Mouse (Mus musculus) cerebral cortex, adult 2 months (tissue): ENCODE data around the gene Grm8.

Source experiments
- whole genome bisulfite sequencing: fragments of 180-500 bp; shearing (Covaris S2); methylation state at CpG from one replicate; pipeline ENCODE4 v1.1.7; 2018; 5-methylcytosine and 5-hydroxymethylcytosine counted together

Grm8 gene

DNA sequence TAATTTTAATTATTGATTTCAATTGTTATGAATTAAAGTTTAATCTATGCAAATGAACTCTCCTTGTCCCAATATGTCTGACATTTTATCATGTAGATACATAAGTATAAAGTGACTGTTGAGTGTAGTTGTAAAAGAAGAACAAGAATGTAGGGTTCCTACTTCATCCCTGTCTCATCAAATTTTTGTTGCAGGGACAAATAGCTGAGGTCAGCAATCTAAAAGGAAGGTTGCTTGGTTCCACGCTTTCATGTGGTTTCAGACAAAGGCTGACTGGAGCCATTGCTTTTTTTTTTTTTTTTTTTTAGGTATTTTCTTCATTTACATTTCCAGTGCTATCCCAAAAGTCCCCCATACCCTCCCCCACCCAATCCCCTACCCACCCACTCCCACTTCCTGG, 298.8 kb downstream of the Grm8 start:
- 88% methylated on average over 1 of the region's 1 CpGs for WGBS

- WGBS: 95% methylated on average over 2 of the region's 2 CpGs
Observed at GRCm38 (mm10) chr6:27819735-27820134, 315.2 kb downstream of the Grm8 start.

- WGBS: 61% methylated on average over 5 of the region's 5 CpGs
Observed at GRCm38 (mm10) chr6:27812789-27813188, 322.2 kb downstream of the Grm8 start.

DNA sequence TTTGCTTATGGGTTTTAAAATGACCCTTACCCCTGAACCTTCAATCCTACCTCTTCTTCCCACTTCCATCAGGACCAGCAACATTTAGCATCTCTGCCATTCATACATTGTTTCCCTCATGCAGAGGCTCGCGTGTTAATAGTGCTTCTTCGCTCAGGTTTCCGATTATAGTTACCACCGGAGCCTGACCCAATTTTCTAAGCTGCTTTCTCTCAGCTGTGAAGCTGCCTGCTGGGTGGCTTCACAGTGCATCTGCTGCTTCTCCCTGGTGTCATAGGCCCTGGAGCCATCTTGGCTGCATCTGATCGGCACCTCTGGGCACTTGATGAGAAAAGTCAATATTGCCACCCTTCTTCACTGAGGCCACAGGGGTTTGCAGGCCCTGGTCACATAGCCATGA, 325.0 kb downstream of the Grm8 start:
- WGBS: 43% methylated on average over 6 of the region's 6 CpGs

DNA sequence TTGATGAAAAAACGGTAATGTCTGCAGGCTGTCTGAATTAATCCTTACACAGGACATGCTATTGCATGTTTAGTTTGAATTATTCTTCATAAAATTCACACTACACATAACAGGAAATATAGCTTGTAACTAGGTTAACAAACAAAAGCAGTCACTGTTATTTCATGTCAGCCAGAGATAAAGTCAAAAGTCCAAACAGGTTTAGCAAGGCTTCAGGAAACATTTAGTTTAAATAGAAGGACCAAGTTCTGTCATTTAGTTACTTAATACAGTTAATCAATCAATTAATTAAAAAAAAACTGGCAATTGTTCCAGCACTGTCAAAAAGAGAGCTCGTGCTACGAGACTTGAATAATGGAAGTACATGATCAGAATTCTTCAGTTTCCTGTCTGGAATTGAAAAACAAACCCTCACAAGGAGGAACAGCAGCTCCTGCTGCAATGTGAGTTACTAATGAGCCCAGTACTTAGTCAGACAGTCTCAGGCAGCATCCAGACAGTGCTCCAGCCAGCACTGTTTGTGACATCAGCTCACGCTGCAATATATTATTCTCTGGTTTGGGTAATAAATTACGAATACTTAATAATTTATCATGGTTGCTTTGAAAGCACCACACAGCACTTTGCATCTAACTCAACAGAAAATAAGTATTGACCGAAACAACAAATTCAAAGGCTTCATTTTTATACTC, 334.0 kb downstream of the Grm8 start:
- 76% methylated on average over 6 of the region's 6 CpGs for WGBS

GRCm38 (mm10) chr6:27798735-27799134, 336.2 kb downstream of the Grm8 start:
- 90% methylated on average over 3 of the region's 3 CpGs for whole genome bisulfite sequencing

- WGBS: 47% methylated on average over 3 of the region's 3 CpGs
Observed at GRCm38 (mm10) chr6:27789566-27789965, 345.4 kb downstream of the Grm8 start.

- 33% methylated on average over 4 of the region's 4 CpGs for WGBS
Observed at GRCm38 (mm10) chr6:27789151-27789550, 345.8 kb downstream of the Grm8 start.

GRCm38 (mm10) chr6:27782251-27782650, 352.7 kb downstream of the Grm8 start:
- 33% methylated on average over 1 of the region's 1 CpGs for WGBS

DNA sequence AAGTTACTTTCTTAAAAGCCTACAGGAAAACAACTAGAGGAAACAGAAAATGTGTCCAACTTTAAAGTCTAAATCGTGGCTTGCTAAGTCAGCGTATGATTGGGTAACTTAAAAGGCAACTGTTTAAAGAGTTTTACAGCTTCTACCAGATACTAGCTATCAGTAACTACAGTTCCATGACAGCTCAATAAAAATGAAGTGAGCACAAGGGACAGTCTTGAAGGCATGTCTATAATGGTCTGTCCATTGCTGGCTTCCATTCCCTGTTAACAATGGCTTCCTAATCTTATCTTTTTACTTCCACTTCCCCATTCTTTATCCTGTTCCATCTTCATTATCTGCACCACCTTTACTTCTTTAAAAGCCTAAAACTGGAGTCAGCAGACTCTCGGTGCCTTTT, 353.6 kb downstream of the Grm8 start:
- WGBS: 60% methylated on average over 3 of the region's 3 CpGs

GRCm38 (mm10) chr6:27775646-27776271, 359.2 kb downstream of the Grm8 start:
- 85% methylated on average over 4 of the region's 4 CpGs for WGBS

DNA sequence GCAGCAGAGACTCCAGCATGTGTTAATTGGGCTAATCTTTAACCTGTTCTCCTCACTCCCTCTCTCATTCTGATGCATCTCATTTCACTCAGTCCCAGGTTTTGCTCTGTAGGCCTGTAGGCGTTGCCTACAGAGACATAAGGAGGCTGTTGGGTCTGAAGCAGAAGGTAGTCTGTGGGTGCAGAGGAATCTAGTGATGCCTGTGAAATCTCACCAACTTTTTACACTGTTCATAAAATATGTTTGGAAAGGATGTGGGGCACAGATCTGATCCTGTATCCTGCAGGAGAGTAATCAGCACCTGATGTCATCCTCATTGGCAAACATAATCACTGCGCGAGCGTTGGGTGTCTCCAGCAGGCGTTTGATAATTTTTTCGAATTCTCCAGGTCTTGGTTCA, 372.9 kb downstream of the Grm8 start:
- WGBS: 60% methylated on average over 6 of the region's 6 CpGs

- WGBS: 98% methylated on average over 2 of the region's 2 CpGs
Observed at GRCm38 (mm10) chr6:27753290-27753829, 381.6 kb downstream of the Grm8 start.

DNA sequence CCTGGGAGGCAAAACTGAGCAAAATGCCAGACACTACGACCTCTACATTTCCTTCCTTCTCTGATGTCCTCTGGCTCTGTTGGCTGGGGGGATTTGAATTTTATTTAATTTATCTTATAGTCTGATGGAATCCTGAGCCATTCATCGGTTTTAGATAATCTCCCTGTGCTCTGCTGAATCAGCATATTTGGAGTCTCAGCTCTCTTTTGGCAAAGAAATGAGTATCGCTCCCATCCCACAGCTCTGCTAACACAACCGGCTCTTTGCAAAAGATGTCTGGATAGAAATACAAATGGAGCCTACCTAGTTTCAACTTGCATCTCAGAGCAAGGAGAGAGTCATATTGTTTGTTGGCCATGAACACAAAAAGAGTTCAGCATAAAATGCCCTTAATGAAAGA, 388.5 kb downstream of the Grm8 start:
- 47% methylated on average over 4 of the region's 4 CpGs for WGBS

DNA sequence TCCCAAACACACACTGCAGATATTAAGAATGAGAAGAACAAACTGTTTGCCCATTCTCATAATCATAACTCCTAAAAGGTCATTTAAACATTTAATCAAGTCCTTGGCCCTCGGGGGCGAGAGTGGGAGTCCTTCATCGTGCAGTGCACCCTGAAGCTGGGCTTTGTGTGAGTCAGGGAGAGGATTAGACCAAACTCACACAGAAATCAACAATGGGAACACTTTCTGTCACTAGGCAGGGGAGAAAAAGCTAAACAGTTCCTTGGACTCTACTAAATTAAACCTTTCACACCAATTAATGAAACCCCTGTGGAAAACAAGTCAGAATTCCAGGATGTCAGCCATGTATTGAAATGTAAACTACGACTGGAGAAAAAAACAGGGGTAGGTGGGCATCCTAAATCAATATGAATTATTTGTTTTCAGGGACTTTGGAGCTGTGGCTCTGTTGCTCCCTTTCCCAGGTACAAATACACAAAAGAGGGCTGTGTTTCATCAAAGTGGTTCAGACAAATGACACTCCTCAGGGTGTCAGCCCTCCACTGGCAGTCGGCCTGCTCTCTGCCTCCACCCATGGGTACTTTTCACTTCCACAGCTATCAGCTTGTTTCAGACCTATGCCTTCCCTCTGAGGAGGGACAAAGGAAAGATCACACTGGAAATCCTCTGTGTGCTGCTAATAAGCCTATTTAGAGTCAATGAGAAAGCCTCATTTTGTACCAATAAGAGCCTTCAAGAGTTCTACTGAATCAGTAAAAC, 389.1 kb downstream of the Grm8 start:
- 31% methylated on average over 5 of the region's 5 CpGs for WGBS

DNA sequence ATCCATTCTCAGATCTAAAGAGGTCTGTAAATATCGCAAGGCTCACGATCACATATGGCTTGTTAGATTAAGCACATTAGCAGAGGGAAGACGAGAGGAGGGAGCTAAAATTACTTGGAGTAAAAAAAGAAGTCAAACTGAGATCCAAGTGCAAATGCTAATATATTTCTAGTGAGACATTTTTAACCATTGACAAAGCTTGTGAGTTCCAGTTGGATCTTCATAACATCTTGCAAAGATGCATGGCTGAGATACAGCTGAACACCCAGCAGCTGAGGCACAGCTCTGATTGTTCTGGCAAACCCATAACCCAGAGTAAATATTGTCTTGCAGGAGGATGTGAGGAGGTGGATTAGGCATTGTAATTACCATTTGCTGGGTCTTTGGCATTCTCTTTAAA, 445.6 kb downstream of the Grm8 start:
- 45% methylated on average over 3 of the region's 3 CpGs for WGBS

- WGBS: 67% methylated on average over 6 of the region's 6 CpGs
Observed at GRCm38 (mm10) chr6:27661747-27662435, 473.1 kb downstream of the Grm8 start.

DNA sequence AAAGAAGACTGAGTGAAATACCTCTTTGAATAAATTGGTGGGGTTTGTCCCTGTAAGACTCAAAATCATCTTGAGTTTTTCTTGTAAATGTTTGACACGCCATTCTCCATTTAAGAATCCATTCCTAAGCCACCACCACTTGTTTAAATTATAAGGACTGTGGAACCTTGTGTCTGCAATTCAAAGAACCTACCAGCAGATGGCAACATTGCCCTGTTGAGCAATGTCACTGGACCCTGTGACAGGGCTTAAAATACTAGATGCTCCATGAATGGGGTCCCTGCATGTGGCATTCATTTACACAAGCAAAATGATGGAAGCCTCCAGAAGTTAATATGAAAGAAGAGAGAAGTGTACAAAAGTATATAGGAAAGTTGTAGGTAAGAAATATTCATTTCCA, 477.5 kb downstream of the Grm8 start:
- WGBS: 63% methylated on average over 1 of the region's 1 CpGs

- 15% methylated on average over 1 of the region's 1 CpGs for WGBS
Observed at GRCm38 (mm10) chr6:27646503-27646902, 488.5 kb downstream of the Grm8 start.

GRCm38 (mm10) chr6:27645054-27645453, 489.9 kb downstream of the Grm8 start:
- WGBS: 63% methylated on average over 5 of the region's 5 CpGs

DNA sequence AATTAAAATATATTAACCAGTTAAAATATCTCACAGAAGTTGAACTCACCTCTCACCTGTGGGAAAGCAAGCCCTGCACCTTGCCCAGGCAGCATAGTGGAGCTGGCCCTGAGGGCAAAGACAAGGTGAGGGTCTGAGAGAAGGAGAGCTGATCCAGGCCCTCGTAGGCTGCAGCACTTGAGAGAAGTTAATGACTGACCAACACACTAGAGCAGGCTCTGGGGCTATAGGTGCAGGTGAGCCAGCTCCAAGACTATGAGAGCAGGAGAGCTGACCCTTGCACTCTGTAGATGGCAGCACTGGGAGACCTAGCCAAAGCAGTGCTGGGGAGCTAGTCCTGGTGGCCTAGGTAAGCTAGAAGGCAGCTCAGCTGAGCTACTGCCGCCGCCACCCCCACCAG, 499.1 kb downstream of the Grm8 start:
- WGBS: 85% methylated on average over 3 of the region's 3 CpGs

DNA sequence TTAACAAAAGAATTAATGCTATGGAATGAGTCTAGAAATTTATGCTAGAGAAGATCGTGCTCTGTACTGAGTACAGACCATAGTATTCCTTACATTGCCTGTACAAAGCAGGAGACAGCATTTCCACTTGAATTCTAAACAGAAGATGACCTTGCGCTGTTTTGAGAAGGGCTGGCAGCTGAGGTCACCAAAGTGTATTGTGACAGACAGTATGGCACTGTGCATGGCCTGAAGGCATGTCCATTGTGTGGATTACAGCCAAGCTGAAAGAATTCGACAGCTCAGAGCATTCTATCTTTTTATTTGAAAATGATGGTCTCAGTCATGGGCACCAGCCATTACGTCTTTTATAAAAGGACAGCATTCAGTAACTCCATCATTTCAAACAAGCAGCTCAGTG, 517.5 kb downstream of the Grm8 start:
- 69% methylated on average over 4 of the region's 4 CpGs for WGBS
